In the genomic region with DNA sequence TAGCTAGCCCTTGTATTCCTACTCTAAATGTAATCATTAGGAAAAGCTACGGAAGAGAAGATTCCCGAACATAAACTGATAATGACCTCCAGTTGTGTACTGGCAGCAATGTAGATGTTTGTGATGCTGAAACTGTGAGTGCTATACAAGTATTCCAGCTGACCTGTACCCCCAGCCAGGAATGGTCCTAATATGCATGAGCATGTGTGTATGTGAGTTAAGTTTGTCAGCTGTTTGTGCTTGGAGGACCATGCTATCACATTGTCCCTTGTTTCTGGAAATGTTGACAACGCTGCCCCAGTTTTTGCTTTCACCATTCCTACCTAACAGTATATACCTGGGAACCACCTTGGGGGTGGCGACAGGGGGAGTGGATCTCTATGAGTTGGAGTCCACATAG, we compare ENCODE assay signal across 31 mouse cellular contexts.
"Had no signal": no experiment of that assay in that cellular context is flagged by ENCODE, and none has a peak within 500 bp of the region (broad histone marks: within the 10 kb centered on the region; RNA-seq: fewer than 3 reads in every experiment).

No protein-coding gene starts in this region.

- H3K4me2 ChIP-seq: limb, embryonic 12.5 days; limb, embryonic 13.5 days; limb, embryonic 15.5 days; liver, embryonic 11.5 days; liver, embryonic 12.5 days; liver, embryonic 13.5 days; liver, embryonic 15.5 days; lung, embryonic 14.5 days; lung, embryonic 15.5 days; midbrain, embryonic 12.5 days; midbrain, embryonic 13.5 days; midbrain, embryonic 15.5 days; neural tube, embryonic 12.5 days had no signal

- DNase-seq: left cerebral cortex, postnatal 4 days; liver; liver, embryonic 13.5 days; liver, postnatal 0 days; lung, adult 18-20 months; lung, adult 2 months; lung, embryonic 14.5 days; lung, postnatal 10 days; lung, postnatal 14 days; lung, postnatal 36 days; lung, postnatal 4 days; midbrain, embryonic 14.5 days had no signal

- H3K27me3 ChIP-seq: limb, embryonic 12.5 days; limb, embryonic 13.5 days; limb, embryonic 15.5 days; liver, embryonic 12.5 days; liver, embryonic 13.5 days; liver, embryonic 15.5 days; lung, embryonic 15.5 days; megakaryocyte, embryonic 14.5 days; midbrain, embryonic 12.5 days; midbrain, embryonic 13.5 days; midbrain, embryonic 15.5 days; neural tube, embryonic 12.5 days had no signal

- ATAC-seq: liver, embryonic 12.5 days; liver, postnatal 0 days; lung, postnatal 0 days; midbrain, embryonic 13.5 days; midbrain, embryonic 15.5 days had no signal

- H3K4me3 ChIP-seq: left cerebral cortex, adult 2 months; limb, embryonic 10.5 days; limb, embryonic 12.5 days; limb, embryonic 13.5 days; limb, embryonic 15.5 days; liver, embryonic 12.5 days; liver, embryonic 13.5 days; liver, embryonic 15.5 days; lung, embryonic 15.5 days; megakaryocyte, embryonic 14.5 days; midbrain, embryonic 10.5 days; midbrain, embryonic 12.5 days; midbrain, embryonic 13.5 days; midbrain, embryonic 15.5 days; myocyte; neural tube, embryonic 12.5 days had no signal

- H3K4me1 ChIP-seq: limb, embryonic 10.5 days; limb, embryonic 12.5 days; limb, embryonic 13.5 days; limb, embryonic 15.5 days; liver, embryonic 12.5 days; liver, embryonic 13.5 days; liver, embryonic 15.5 days; lung, embryonic 15.5 days; megakaryocyte, embryonic 14.5 days; midbrain, embryonic 10.5 days; midbrain, embryonic 12.5 days; midbrain, embryonic 13.5 days; midbrain, embryonic 15.5 days; neural tube, embryonic 12.5 days had no signal

- H3K9me3 ChIP-seq: limb, embryonic 10.5 days; limb, embryonic 12.5 days; limb, embryonic 13.5 days; limb, embryonic 15.5 days; liver, embryonic 12.5 days; liver, embryonic 13.5 days; liver, embryonic 15.5 days; lung, embryonic 15.5 days; megakaryocyte, embryonic 14.5 days; midbrain, embryonic 10.5 days; midbrain, embryonic 12.5 days; midbrain, embryonic 13.5 days; midbrain, embryonic 15.5 days; neural tube, embryonic 12.5 days had no signal

- H3K27ac ChIP-seq: left cerebral cortex, adult 2 months; limb, embryonic 10.5 days; limb, embryonic 12.5 days; limb, embryonic 13.5 days; limb, embryonic 15.5 days; liver, embryonic 12.5 days; liver, embryonic 13.5 days; liver, embryonic 14.5 days; liver, embryonic 15.5 days; lung, embryonic 15.5 days; macrophage; midbrain, embryonic 10.5 days; midbrain, embryonic 12.5 days; midbrain, embryonic 13.5 days; midbrain, embryonic 15.5 days; neural tube, embryonic 12.5 days had no signal

- H3K9ac ChIP-seq: limb, embryonic 12.5 days; limb, embryonic 13.5 days; limb, embryonic 15.5 days; liver, embryonic 12.5 days; liver, embryonic 13.5 days; liver, embryonic 14.5 days; liver, embryonic 15.5 days; liver, postnatal 0 days; lung, embryonic 14.5 days; lung, embryonic 15.5 days; midbrain, embryonic 12.5 days; midbrain, embryonic 13.5 days; midbrain, embryonic 15.5 days; neural tube, embryonic 12.5 days had no signal
